Mouse (Mus musculus): ENCODE results near the gene Pip5k1b. TPM values are rescaled to one million over a fixed set of nuclear protein-coding genes. Genes with fewer than 3 reads are reported as not detected.

The Pip5k1b gene
- total RNA-seq, 4 experiments from 2014 or later = 18.2 to 21.0 (median 20.2) TPM

GRCm38 (mm10) chr19:24331274-24331673, 224.4 kb downstream of the Pip5k1b start:
- DNase-seq = no peak

- no peak for DNase-seq
Measured at GRCm38 (mm10) chr19:24330366-24330765, 225.3 kb downstream of the Pip5k1b start.

- no peak for DNase-seq
Measured at GRCm38 (mm10) chr19:24327921-24328320, 227.8 kb downstream of the Pip5k1b start.

GRCm38 (mm10) chr19:24326969-24327368, 228.7 kb downstream of the Pip5k1b start:
- no peak for DNase-seq

GRCm38 (mm10) chr19:24325692-24326091, 230.0 kb downstream of the Pip5k1b start:
- DNase-seq = no peak

GRCm38 (mm10) chr19:24323841-24324613, 231.6 kb downstream of the Pip5k1b start:
- peak; percentile 48 for DNase-seq

GRCm38 (mm10) chr19:24321900-24322311, 233.8 kb downstream of the Pip5k1b start:
- no peak for DNase-seq

GRCm38 (mm10) chr19:24321211-24321899, 234.3 kb downstream of the Pip5k1b start:
- DNase-seq = no peak

- DNase-seq = no peak
Measured at GRCm38 (mm10) chr19:24318172-24318571, 237.5 kb downstream of the Pip5k1b start.

- DNase-seq = no peak
Measured at GRCm38 (mm10) chr19:24317731-24318130, 237.9 kb downstream of the Pip5k1b start.

GRCm38 (mm10) chr19:24317038-24317591, 238.6 kb downstream of the Pip5k1b start:
- DNase-seq = no peak

- no peak for DNase-seq
Measured at GRCm38 (mm10) chr19:24316060-24316725, 239.5 kb downstream of the Pip5k1b start.

GRCm38 (mm10) chr19:24315234-24315633, 240.4 kb downstream of the Pip5k1b start:
- no peak for DNase-seq

GRCm38 (mm10) chr19:24314676-24315075, 241.0 kb downstream of the Pip5k1b start:
- DNase-seq = no peak

- DNase-seq = no peak
Measured at GRCm38 (mm10) chr19:24312556-24313342, 242.9 kb downstream of the Pip5k1b start.

GRCm38 (mm10) chr19:24312046-24312445, 243.6 kb downstream of the Pip5k1b start:
- DNase-seq = no peak

GRCm38 (mm10) chr19:24308305-24308705, 247.4 kb downstream of the Pip5k1b start:
- DNase-seq = peak; percentile 55

- peak; percentile 31 for DNase-seq
Measured at GRCm38 (mm10) chr19:24307271-24308221, 248.1 kb downstream of the Pip5k1b start.

- no peak for DNase-seq
Measured at GRCm38 (mm10) chr19:24306351-24306750, 249.3 kb downstream of the Pip5k1b start.

- DNase-seq = no peak
Measured at GRCm38 (mm10) chr19:24302198-24302597, 253.5 kb downstream of the Pip5k1b start.

GRCm38 (mm10) chr19:24301768-24302148, 253.9 kb downstream of the Pip5k1b start:
- no peak for DNase-seq
